Mouse (Mus musculus) frontal cortex, postnatal 10 days (tissue): ENCODE results near the gene Vmn1r173.
"Not testable (repeated sequence)": the region's sequence is repeated elsewhere in the genome, so short reads cannot be mapped to it uniquely, and the experiment has no call there.

Source experiments
- DNase-seq, 2 experiments: peaks; one replicate each; pipeline ENCODE4 v3.0.0; 2022; ENCODE audit warnings: low spot score in 2 of 2, mixed read lengths in 1 of 2

The Vmn1r173 gene

DNA sequence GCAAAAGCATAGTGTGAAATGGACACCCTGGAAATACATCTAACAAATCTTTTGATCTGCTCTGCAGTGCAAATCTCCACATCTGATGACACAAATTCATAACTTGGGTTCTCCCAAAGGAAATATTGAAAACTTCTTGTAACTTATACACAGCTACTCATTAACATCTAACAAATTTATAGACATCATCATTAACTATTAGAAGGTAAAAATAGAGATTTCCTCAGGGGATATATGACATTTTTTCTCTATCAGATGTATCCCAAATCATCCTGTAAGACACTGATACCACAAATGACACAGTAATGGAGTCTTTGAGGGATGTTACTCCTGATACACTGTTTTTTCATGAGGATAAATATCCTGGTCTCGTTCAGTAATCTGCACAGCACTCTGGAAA is at the start of gene Vmn1r173:
Vmn1r173 (plus strand) TSS at position 301 of the 400 bp plus-strand sequence.
- not testable (repeated sequence) for DNase-seq

DNA sequence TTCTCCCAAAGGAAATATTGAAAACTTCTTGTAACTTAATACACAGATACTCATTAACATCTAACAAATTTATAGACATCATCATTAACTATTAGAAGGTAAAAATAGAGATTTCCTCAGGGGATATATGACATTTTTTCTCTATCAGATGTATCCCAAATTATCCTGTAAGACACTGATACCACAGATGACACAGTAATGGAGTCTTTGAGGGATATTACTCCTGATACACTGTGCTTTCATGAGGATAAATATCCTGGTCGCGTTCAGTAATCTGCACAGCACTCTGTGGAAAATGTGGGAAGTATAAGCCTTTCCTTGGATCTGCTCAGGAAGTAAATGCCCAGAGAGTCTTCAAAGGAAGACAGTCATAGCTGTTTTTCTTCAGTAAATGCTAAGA is 42.5 kb upstream of the Vmn1r173 start, which contains the start of gene Vmn1r172:
Vmn1r172 (plus strand) TSS at position 301 of the 400 bp plus-strand sequence.
- DNase-seq = no peak

- not testable (repeated sequence) for DNase-seq
These were observed 51.5 kb downstream of the Vmn1r173 start, which contains the start of gene Vmn1r174 for GRCm38 (mm10) chr7:23751970-23752369. Gene Vmn1r174 (plus strand): TSS chr7:23752270.
